12 mouse cellular contexts compared by ENCODE assay signal in genomic region chr2:157707191-157707923, GRCm38 (mm10). TPM values are rescaled to one million over a fixed set of nuclear protein-coding genes. Genes with fewer than 3 reads are reported as not detected.
A peak's percentile ranks its signal among the peaks of the same experiment; 100 is the strongest.
DNase-seq lines count a peak whose midpoint lies in the region; ATAC-seq and TF ChIP-seq lines count a peak whose summit lies in the region.
"Had no signal": no experiment of that assay in that cellular context is flagged by ENCODE, and none has a peak within 500 bp of the region (broad histone marks: within the 10 kb centered on the region; RNA-seq: fewer than 3 reads in every experiment).

No protein-coding gene starts in this region.

- 0 out of 2 replicates have a peak overlapping the region, but pooled peaks have one; percentile 14 for H3K27ac ChIP-seq in forebrain, embryonic 12.5 days
- H3K27ac ChIP-seq in forebrain, embryonic 11.5 days (ENCODE audit: low read depth, low read length): no peak overlapping the region
- no peak overlapping the region for H3K27ac ChIP-seq in hindbrain, postnatal 0 days
- H3K27ac ChIP-seq: gastrocnemius, adult 2 months; heart, embryonic 15.5 days; limb, embryonic 12.5 days had no signal

- TF ChIP-seq CTCF in hindbrain, postnatal 0 days (IDR thresholded peaks at IDR 0.05; ENCODE audit: low read depth): no peak

- no peak for DNase-seq in forebrain, embryonic 11.5 days (ENCODE audit: low spot score)
- DNase-seq in cerebellum, adult 9-11 months: peak; percentile 57
- no peak for DNase-seq in hindbrain, postnatal 0 days (ENCODE audit: low spot score)
- DNase-seq in kidney, postnatal 36 days: peak; percentile 50 to 68
- no peak for DNase-seq in spleen, adult 12 weeks (ENCODE audit: low spot score)
- DNase-seq in urinary bladder, postnatal 25 days (ENCODE audit: low spot score): no peak
- no peak for DNase-seq in lung, postnatal 4 days
- DNase-seq: gastrocnemius, adult 2 months; lung, adult 18-20 months had no signal

- peaks cover 22% of the 10 kb centered on the region; the same call in 1 of the 2 replicates for H3K27me3 ChIP-seq in forebrain, embryonic 12.5 days
- H3K27me3 ChIP-seq in forebrain, embryonic 11.5 days (ENCODE audit: control insufficient read depth, insufficient read depth, low read length): no peaks in the 10 kb centered on the region; the same call in 1 of the 2 replicates
- H3K27me3 ChIP-seq in hindbrain, postnatal 0 days (ENCODE audit: insufficient read depth, low read length): no peaks in the 10 kb centered on the region

- H3K9ac ChIP-seq in forebrain, embryonic 12.5 days: no peak overlapping the region
- no peak overlapping the region; the same call in 1 of the 2 replicates for H3K9ac ChIP-seq in forebrain, embryonic 11.5 days (ENCODE audit: low read length)
- no peak overlapping the region for H3K9ac ChIP-seq in hindbrain, postnatal 0 days (replicated peaks; ENCODE audit: low read length)
- H3K9ac ChIP-seq: heart, embryonic 15.5 days; limb, embryonic 12.5 days had no signal

- ATAC-seq in forebrain, embryonic 12.5 days (ENCODE audit: low FRiP score): no peak
- ATAC-seq in forebrain, embryonic 11.5 days (replicated peaks; ENCODE audit: low FRiP score): no peak
- peak; percentile 36; the same call in 1 of the 2 replicates for ATAC-seq in hindbrain, postnatal 0 days

- WGBS in forebrain, embryonic 12.5 days: 57% methylated on average over 11 of the region's 11 CpGs
- 53% methylated on average over 11 of the region's 11 CpGs for WGBS in forebrain, embryonic 11.5 days
- 55% methylated on average over 11 of the region's 11 CpGs for WGBS in hindbrain, postnatal 0 days

- H3K4me3 ChIP-seq in forebrain, embryonic 12.5 days (replicated peaks): no peak overlapping the region
- H3K4me3 ChIP-seq in forebrain, embryonic 11.5 days (ENCODE audit: low read depth, low read length): no peak overlapping the region
- H3K4me3 ChIP-seq in hindbrain, postnatal 0 days (ENCODE audit: low read length): no peak overlapping the region
- H3K4me3 ChIP-seq: gastrocnemius, adult 2 months; heart, embryonic 15.5 days; limb, embryonic 12.5 days had no signal

- H3K4me1 ChIP-seq in forebrain, embryonic 12.5 days: peaks cover 44% of the 10 kb centered on the region
- peaks cover 11% of the 10 kb centered on the region for H3K4me1 ChIP-seq in forebrain, embryonic 11.5 days (replicated peaks; ENCODE audit: control insufficient read depth, insufficient read depth, low read length)
- H3K4me1 ChIP-seq in hindbrain, postnatal 0 days (ENCODE audit: insufficient read depth, low read length): peaks cover 12% of the 10 kb centered on the region; the same call in 1 of the 2 replicates
- H3K4me1 ChIP-seq: heart, embryonic 15.5 days had no signal

- no peak overlapping the region for H3K4me2 ChIP-seq in forebrain, embryonic 12.5 days
- H3K4me2 ChIP-seq in forebrain, embryonic 11.5 days (ENCODE audit: low read depth, low read length, severe bottlenecking): no peak overlapping the region
- H3K4me2 ChIP-seq in hindbrain, postnatal 0 days (ENCODE audit: low read depth, low read length): no peak overlapping the region
- H3K4me2 ChIP-seq: heart, embryonic 15.5 days; limb, embryonic 12.5 days had no signal

- no peaks in the 10 kb centered on the region for H3K36me3 ChIP-seq in forebrain, embryonic 12.5 days (replicated peaks)
- H3K36me3 ChIP-seq in forebrain, embryonic 11.5 days (ENCODE audit: control insufficient read depth, insufficient read depth, low read length): no peaks in the 10 kb centered on the region
- H3K36me3 ChIP-seq in hindbrain, postnatal 0 days (ENCODE audit: insufficient read depth, low read length): no peaks in the 10 kb centered on the region
- H3K36me3 ChIP-seq: heart, embryonic 15.5 days; limb, embryonic 12.5 days had no signal

- no peaks in the 10 kb centered on the region for H3K9me3 ChIP-seq in forebrain, embryonic 12.5 days
- H3K9me3 ChIP-seq in forebrain, embryonic 11.5 days (ENCODE audit: control insufficient read depth, low read length): no peaks in the 10 kb centered on the region
- H3K9me3 ChIP-seq in hindbrain, postnatal 0 days (ENCODE audit: low read length): no peaks in the 10 kb centered on the region
- H3K9me3 ChIP-seq: heart, embryonic 15.5 days; limb, embryonic 12.5 days had no signal

RNA-seq across cellular contexts. Expression of gene Ctnnbl1, which starts 29.8 kb away (rescaled TPM):
- 100 and 101 TPM in 2 replicates for polyA plus RNA-seq in forebrain, embryonic 12.5 days (2016; fragmentation: Nextera tagmentation; extraction: Ambion mirVana)
- 98.3 and 110 TPM in 2 replicates for polyA plus RNA-seq in forebrain, embryonic 11.5 days (2014; fragmentation: Nextera tagmentation; extraction: Ambion mirVana)
- total RNA-seq in hindbrain, postnatal 0 days (2014; rRNA removed): 28.7 and 30.3 TPM in 2 replicates
- 42.7 and 45.4 TPM in 2 replicates for polyA plus RNA-seq in hindbrain, postnatal 0 days (2015; fragmentation: Nextera tagmentation; extraction: Ambion mirVana)

Comparison
In these comparisons a context has a peak if more than half of its experiments do, and no peak if none do; other contexts are left out.
1. DNase-seq: peak in cerebellum, adult 9-11 months (single experiment) and kidney, postnatal 36 days (2 of 2); none in forebrain, embryonic 11.5 days (single experiment), hindbrain, postnatal 0 days (single experiment), spleen, adult 12 weeks (single experiment), urinary bladder, postnatal 25 days (single experiment) and lung, postnatal 4 days (0 of 2).